Comparison of ENCODE assay signal across 11 mouse cellular contexts in genomic region chr6:124719354-124719978, GRCm38 (mm10). TPM values are rescaled to one million over a fixed set of nuclear protein-coding genes. Genes with fewer than 3 reads are reported as not detected.
A peak's percentile ranks its signal among the peaks of the same experiment; 100 is the strongest.
DNase-seq lines count a peak whose midpoint lies in the region; ATAC-seq and TF ChIP-seq lines count a peak whose summit lies in the region.
"Had no signal": no experiment of that assay in that cellular context is flagged by ENCODE, and none has a peak within 500 bp of the region (broad histone marks: within the 10 kb centered on the region; RNA-seq: fewer than 3 reads in every experiment).

No protein-coding gene starts in this region.

- H3K4me3 ChIP-seq in kidney, embryonic 16.5 days (ENCODE audit: low read length), result peak overlapping the region; percentile 28
- H3K4me3 ChIP-seq in erythroblast, embryonic 14.5 days (replicated peaks), result peak overlapping the region; percentile 19
- H3K4me3 ChIP-seq in liver, embryonic 14.5 days (ENCODE audit: insufficient read depth in 1 of 2, low read depth in 2 of 2, low read length in 2 of 2), result no peak overlapping the region
- H3K4me3 ChIP-seq: forebrain, embryonic 15.5 days had no signal

- no peak for DNase-seq in kidney, postnatal 25 days
- DNase-seq in ZHBTc4 (ENCODE audit: low read depth, low spot score), result peak; percentile 85
- DNase-seq in liver, embryonic 14.5 days (ENCODE audit: low read depth in 3 of 3, low spot score in 3 of 3), result peak in 2 of 3 experiments; percentile 41 to 52
- DNase-seq in adrenal gland, postnatal 10 days, result no peak
- DNase-seq in cerebellum, postnatal 14 days, result no peak

- H3K9ac ChIP-seq in kidney, embryonic 16.5 days (replicated peaks; ENCODE audit: low read length), result peak overlapping the region; percentile 60
- H3K9ac ChIP-seq in liver, embryonic 14.5 days (replicated peaks), result peak overlapping the region; percentile 45
- H3K9ac ChIP-seq: forebrain, embryonic 15.5 days had no signal

- TF ChIP-seq EP300 in liver, embryonic 14.5 days (IDR thresholded peaks at IDR 0.05; ENCODE audit: low read depth), result peak; percentile 71

- H3K9me3 ChIP-seq in kidney, embryonic 16.5 days (ENCODE audit: low read length), result no peaks in the 10 kb centered on the region
- H3K9me3 ChIP-seq in erythroblast, embryonic 14.5 days (ENCODE audit: control insufficient read depth, low read length), result no peaks in the 10 kb centered on the region
- no peaks in the 10 kb centered on the region for H3K9me3 ChIP-seq in liver, embryonic 14.5 days (ENCODE audit: control insufficient read depth, low read length)
- H3K9me3 ChIP-seq: forebrain, embryonic 15.5 days had no signal

- 66% methylated on average over 7 of the region's 7 CpGs for WGBS in kidney, embryonic 16.5 days
- WGBS in liver, embryonic 14.5 days (ENCODE audit: insufficient replicate concordance), result 27% methylated on average over 7 of the region's 7 CpGs

- H3K4me2 ChIP-seq in kidney, embryonic 16.5 days (replicated peaks; ENCODE audit: low read depth, low read length), result peak overlapping the region; percentile 38
- H3K4me2 ChIP-seq in liver, embryonic 14.5 days (ENCODE audit: low read depth), result peak overlapping the region; percentile 51
- H3K4me2 ChIP-seq: forebrain, embryonic 15.5 days had no signal

- no peaks in the 10 kb centered on the region for H3K27me3 ChIP-seq in kidney, embryonic 16.5 days (ENCODE audit: insufficient read depth, low read length)
- H3K27me3 ChIP-seq in erythroblast, embryonic 14.5 days (ENCODE audit: control insufficient read depth), result no peaks in the 10 kb centered on the region
- H3K27me3 ChIP-seq in liver, embryonic 14.5 days (ENCODE audit: control insufficient read depth, insufficient read depth, low read length), result no peaks in the 10 kb centered on the region
- H3K27me3 ChIP-seq: forebrain, embryonic 15.5 days; Patski had no signal

- no peaks in the 10 kb centered on the region for H3K4me1 ChIP-seq in kidney, embryonic 16.5 days (ENCODE audit: insufficient read depth, low read length)
- peaks cover 60% of the 10 kb centered on the region for H3K4me1 ChIP-seq in erythroblast, embryonic 14.5 days (ENCODE audit: control insufficient read depth)
- peaks cover 18 to 21% of the 10 kb centered on the region in 2 experiments for H3K4me1 ChIP-seq in liver, embryonic 14.5 days (replicated peaks; ENCODE audit: control insufficient read depth in 2 of 2, insufficient read depth in 2 of 2, low read length in 1 of 2)
- H3K4me1 ChIP-seq: forebrain, embryonic 15.5 days had no signal

- TF ChIP-seq CTCF in liver, embryonic 14.5 days (IDR thresholded peaks at IDR 0.05; ENCODE audit: low read depth), result peak; percentile 57

- peaks cover 33% of the 10 kb centered on the region for H3K36me3 ChIP-seq in kidney, embryonic 16.5 days (ENCODE audit: insufficient read depth, low read length)
- H3K36me3 ChIP-seq in erythroblast, embryonic 14.5 days (ENCODE audit: control insufficient read depth), result peaks cover 47% of the 10 kb centered on the region
- peaks cover 23% of the 10 kb centered on the region for H3K36me3 ChIP-seq in liver, embryonic 14.5 days (replicated peaks; ENCODE audit: control insufficient read depth, insufficient read depth, low read depth)

- ATAC-seq in kidney, embryonic 16.5 days (ENCODE audit: low FRiP score, low TSS enrichment), result no peak
- peak; percentile 90 for ATAC-seq in liver, embryonic 14.5 days (ENCODE audit: insufficient read depth)
- ATAC-seq: forebrain, embryonic 15.5 days; hindbrain, postnatal 0 days; Patski had no signal

- H3K27ac ChIP-seq in kidney, embryonic 16.5 days (ENCODE audit: low read length), result peak overlapping the region; percentile 53
- H3K27ac ChIP-seq in liver, embryonic 14.5 days, result peak overlapping the region; percentile 63
- H3K27ac ChIP-seq: forebrain, embryonic 15.5 days; hindbrain, postnatal 0 days had no signal

RNA-seq across cellular contexts. Expression of gene Phb2, which starts 7.3 kb away (rescaled TPM):
- 403 and 405 TPM in 2 replicates for polyA plus RNA-seq in kidney, embryonic 16.5 days (2015; fragmentation: Nextera tagmentation; extraction: Ambion mirVana)
- 19.9 and 21.8 TPM in 2 replicates for polyA plus RNA-seq in erythroblast, embryonic 14.5 days (2012)
- polyA plus RNA-seq in liver, embryonic 14.5 days (2012; rRNA removed), result 101 and 124 TPM in 2 replicates
- polyA plus RNA-seq in liver, embryonic 14.5 days (2014; fragmentation: Nextera tagmentation; extraction: Ambion mirVana), result 210 and 240 TPM in 2 replicates
- total RNA-seq in adrenal gland, postnatal 10 days (2021), result 100 to 1,000 TPM; 452 to 487 TPM

RNA-seq across cellular contexts. Expression of gene Emg1, which starts 7.5 kb away (rescaled TPM):
- 202 and 219 TPM in 2 replicates for polyA plus RNA-seq in kidney, embryonic 16.5 days (2015; fragmentation: Nextera tagmentation; extraction: Ambion mirVana)
- polyA plus RNA-seq in erythroblast, embryonic 14.5 days (2012), result 13.7 and 19.1 TPM in 2 replicates
- polyA plus RNA-seq in liver, embryonic 14.5 days (2012; rRNA removed), result 91.1 and 103 TPM in 2 replicates
- 147 and 162 TPM in 2 replicates for polyA plus RNA-seq in liver, embryonic 14.5 days (2014; fragmentation: Nextera tagmentation; extraction: Ambion mirVana)
- 10 to 100 TPM; 85.5 to 94.1 TPM for total RNA-seq in adrenal gland, postnatal 10 days (2021)

RNA-seq across cellular contexts. Expression of gene Ptpn6, which starts 19.0 kb away (rescaled TPM):
- polyA plus RNA-seq in kidney, embryonic 16.5 days (2015; fragmentation: Nextera tagmentation; extraction: Ambion mirVana), result 13.8 and 16.4 TPM in 2 replicates
- polyA plus RNA-seq in erythroblast, embryonic 14.5 days (2012), result 0.20 and 0.68 TPM in 2 replicates
- 14.3 and 17.9 TPM in 2 replicates for polyA plus RNA-seq in liver, embryonic 14.5 days (2012; rRNA removed)
- 26.6 and 28.4 TPM in 2 replicates for polyA plus RNA-seq in liver, embryonic 14.5 days (2014; fragmentation: Nextera tagmentation; extraction: Ambion mirVana)
- 10 to 100 TPM; 13.0 to 13.5 TPM for total RNA-seq in adrenal gland, postnatal 10 days (2021)

RNA-seq across cellular contexts. Expression of gene Grcc10, which starts 21.7 kb away (rescaled TPM):
- 527 and 541 TPM in 2 replicates for polyA plus RNA-seq in kidney, embryonic 16.5 days (2015; fragmentation: Nextera tagmentation; extraction: Ambion mirVana)
- polyA plus RNA-seq in erythroblast, embryonic 14.5 days (2012), result 0.95 and 2.7 TPM in 2 replicates
- 27.9 and 50.2 TPM in 2 replicates for polyA plus RNA-seq in liver, embryonic 14.5 days (2012; rRNA removed)
- 74.0 and 80.0 TPM in 2 replicates for polyA plus RNA-seq in liver, embryonic 14.5 days (2014; fragmentation: Nextera tagmentation; extraction: Ambion mirVana)
- 100 to 1,000 TPM; 321 to 324 TPM for total RNA-seq in adrenal gland, postnatal 10 days (2021)

RNA-seq across cellular contexts. Expression of gene Gm45234, which starts 36.4 kb away (rescaled TPM):
- 0.14 TPM in 1 of 2 replicates, not detected in the other for polyA plus RNA-seq in kidney, embryonic 16.5 days (2015; fragmentation: Nextera tagmentation; extraction: Ambion mirVana)
- 0.02 and 0.04 TPM in 2 replicates for polyA plus RNA-seq in erythroblast, embryonic 14.5 days (2012)
- polyA plus RNA-seq in liver, embryonic 14.5 days (2012; rRNA removed), result 0.37 TPM in 1 of 2 replicates, not detected in the other
- polyA plus RNA-seq in liver, embryonic 14.5 days (2014; fragmentation: Nextera tagmentation; extraction: Ambion mirVana), result not detected in 2 replicates
- total RNA-seq in adrenal gland, postnatal 10 days (2021), result 1 to 10 TPM in 1 of 2 experiments, not detected in 1; 1.1 TPM
- polyA plus RNA-seq: forebrain, embryonic 15.5 days; hindbrain, postnatal 0 days; thymus, postnatal 0 days had no signal

Comparison
In these comparisons a context has a peak if more than half of its experiments do, and no peak if none do; other contexts are left out.
1. H3K4me3 ChIP-seq: peak in kidney, embryonic 16.5 days (single experiment) and erythroblast, embryonic 14.5 days (single experiment); none in liver, embryonic 14.5 days (0 of 2).
2. DNase-seq: peak in ZHBTc4 (single experiment) and liver, embryonic 14.5 days (2 of 3); none in kidney, postnatal 25 days (0 of 2), adrenal gland, postnatal 10 days (single experiment) and cerebellum, postnatal 14 days (0 of 2).